Mouse (Mus musculus): ENCODE data around the gene Krr1.
"Not testable (repeated sequence)": the region's sequence is repeated elsewhere in the genome, so short reads cannot be mapped to it uniquely, and the experiment has no call there.

Krr1 gene

GRCm38 (mm10) chr10:111983070-111983469 lies 10.6 kb downstream of the Krr1 start:
- no peak for DNase-seq

DNA sequence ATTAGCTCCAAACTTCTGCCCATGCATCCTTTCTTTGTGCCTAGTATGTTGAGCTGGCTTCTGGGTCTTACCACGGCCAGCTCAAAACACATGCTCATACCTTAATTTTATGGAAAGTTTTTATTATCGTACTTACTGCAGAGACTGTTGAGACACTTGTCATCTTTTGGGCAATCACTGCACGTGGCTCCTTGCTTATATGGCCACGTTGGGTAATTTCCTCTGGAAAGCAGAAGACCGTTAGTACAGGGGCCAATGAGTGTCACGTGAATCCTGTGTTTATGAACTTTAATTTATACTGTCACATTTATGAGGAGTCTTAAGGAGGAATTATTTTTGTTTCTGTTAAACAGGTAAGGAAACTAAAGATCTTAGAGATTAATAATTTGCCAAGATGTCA lies 14.0 kb downstream of the Krr1 start:
- DNase-seq, result no peak

- peak; percentile 29 to 40 for DNase-seq
Measured at GRCm38 (mm10) chr10:111995803-111996548, 23.5 kb downstream of the Krr1 start.

DNA sequence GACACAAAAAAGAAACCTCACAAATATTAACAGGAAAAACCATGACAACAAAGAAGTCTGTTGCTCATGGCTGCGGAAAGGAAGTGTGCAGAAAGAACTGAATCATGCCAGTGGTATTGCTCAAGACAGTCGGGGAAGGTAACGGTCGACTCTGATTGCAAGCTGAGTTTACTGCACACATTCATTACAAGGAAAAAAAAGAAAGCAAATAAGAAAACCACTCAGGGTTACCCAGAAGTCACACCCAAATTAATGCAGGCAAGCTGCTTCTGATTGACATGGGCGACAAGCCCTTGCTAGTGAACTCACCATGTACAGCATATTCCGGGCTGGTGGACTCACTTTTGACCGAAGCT lies 24.1 kb downstream of the Krr1 start:
- peak in 1 of 2 experiments; percentile 27 for DNase-seq

- peak; percentile 60 to 61 for DNase-seq
Measured at GRCm38 (mm10) chr10:111996911-111997347, 24.5 kb downstream of the Krr1 start.

- no peak for DNase-seq
Measured at GRCm38 (mm10) chr10:111997671-111998070, 25.2 kb downstream of the Krr1 start.

DNA sequence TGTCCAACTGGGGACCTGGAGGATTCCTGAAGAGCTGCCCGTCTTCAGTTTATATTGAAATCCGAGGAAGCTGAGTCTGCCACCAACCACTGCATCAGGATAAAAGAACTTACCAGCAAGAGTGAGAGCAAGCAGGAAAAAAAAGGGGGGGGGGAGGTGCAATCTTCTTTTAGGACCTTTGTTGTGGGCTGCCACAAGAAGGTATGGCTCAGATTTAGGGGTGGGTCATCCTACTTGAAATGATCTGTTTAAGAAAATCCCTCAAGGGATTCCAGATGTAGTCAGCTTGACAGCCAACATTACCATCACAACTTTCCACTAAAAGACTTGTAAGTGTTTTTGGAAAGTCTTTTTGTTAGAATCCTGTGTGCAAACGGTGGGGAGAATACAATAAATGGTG lies 27.3 kb downstream of the Krr1 start:
- no peak for DNase-seq

DNA sequence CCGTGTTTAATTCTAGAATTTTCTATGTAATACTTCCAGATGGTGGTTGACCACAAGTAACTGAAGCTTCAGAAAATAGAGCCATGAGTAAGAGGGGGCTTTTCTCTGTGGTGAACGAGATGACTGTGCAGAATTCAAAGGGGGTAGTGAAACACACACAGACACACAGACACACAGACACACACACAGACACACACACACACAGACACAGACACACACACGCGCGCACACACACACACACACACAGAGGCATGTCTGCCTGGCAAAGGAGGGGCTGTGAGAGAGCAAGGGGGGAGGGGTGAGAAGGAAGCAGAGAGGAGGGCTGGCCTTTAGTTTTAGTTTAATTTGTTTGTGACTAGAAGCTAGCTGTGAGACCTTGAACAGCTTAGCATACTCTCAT lies 28.1 kb downstream of the Krr1 start:
- DNase-seq, result peak; percentile 37 to 45

- no peak for DNase-seq
Measured at GRCm38 (mm10) chr10:112001350-112001749, 28.9 kb downstream of the Krr1 start.

DNA sequence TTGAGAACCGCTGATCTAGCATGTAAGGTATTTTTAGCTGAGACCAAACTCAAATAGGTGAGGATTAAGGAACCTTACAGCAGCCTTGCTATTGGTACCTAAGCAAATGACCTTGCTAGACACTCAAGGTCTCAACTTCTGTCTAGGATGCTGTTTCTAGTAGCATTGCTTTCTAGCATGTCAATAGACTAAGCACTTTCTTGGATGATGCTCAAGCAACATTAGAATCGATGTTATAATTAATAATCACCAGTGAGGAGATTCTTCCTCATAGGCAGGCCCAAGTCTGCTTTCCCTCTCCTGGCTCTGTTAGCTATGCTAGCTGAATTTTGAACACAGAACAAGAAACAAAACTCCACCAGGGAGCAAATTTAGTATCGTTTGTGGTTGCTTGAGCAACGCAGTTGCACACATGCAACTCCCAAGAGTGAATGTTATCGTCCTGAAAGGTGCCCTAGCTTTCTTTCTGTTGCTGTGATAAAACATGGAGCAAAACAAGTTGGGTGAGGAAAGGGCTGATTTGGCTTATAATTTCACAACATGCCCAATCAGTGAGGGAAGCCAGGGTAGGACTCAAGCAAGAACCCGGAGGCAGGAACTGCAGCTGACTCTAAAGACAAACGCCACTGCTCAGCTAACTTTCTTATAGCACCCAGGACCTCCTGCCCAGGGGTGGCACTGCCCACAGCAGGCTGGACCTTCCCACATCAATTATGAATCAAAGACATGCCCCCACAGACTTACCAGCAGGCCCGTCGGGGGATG lies 29.5 kb downstream of the Krr1 start:
- no peak for DNase-seq

DNA sequence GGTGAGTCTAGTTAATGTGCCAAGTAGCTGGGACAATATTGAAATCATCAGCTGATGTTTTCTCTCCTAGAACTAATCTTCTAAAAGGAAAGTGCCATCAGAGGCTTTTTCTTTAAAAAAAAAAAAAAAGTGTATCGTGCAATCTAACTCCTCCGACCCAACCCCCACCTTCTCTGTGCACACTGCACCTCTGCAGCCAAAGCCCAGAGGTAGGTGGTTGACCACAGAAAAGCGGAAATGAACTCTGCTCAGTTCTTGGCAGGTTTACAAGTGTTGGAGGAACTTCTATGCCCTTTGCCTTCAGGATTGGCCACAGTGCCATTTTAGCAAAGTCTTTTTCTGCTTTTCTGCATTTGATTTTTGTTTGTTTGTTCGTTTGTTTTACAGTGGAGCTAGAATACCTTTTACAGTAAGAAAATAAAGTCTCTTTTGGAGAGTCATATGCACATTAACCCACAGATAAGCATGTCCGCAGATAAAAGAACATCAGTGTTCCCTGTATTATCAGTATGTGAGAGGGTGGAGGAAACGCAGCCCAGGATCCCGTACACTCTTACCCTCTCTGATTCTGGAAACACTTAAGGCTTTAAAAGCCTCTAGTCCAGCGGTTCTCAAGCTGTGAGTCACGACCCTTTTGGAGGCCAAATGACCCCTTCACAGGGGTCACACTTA lies 30.2 kb downstream of the Krr1 start, which contains the start of gene Glipr1:
Gene Glipr1 (minus strand): TSS at position 88 of the 672 bp plus-strand sequence.
- DNase-seq, result peak; percentile 85 to 89

GRCm38 (mm10) chr10:112009511-112009910 lies 37.0 kb downstream of the Krr1 start:
- not testable (repeated sequence) for DNase-seq

GRCm38 (mm10) chr10:112023585-112023984 lies 51.1 kb downstream of the Krr1 start:
- DNase-seq, result no peak

DNA sequence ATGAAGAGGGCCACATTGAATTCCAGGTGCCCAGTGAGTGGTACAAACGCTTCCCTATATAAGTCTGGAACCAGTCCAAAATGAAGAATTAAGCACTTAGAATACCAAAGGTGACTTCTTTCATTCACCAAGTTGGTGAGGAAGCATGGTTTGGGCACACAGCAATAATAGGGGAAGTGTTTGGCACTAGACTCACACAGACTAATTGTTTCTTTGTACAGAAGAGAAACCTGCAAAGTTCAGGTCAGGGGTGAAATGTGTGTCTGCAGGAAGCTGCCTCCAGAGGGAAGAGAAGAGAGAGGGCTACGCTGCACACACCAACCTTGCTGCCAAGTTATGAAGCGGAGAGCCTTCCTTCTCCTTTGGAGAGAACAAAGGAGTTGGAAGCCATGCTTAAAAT lies 56.2 kb downstream of the Krr1 start:
- DNase-seq, result not testable (repeated sequence)

Data from B cell, adult 2 months (primary cell).